Mouse (Mus musculus) urinary bladder, adult 18-20 months (tissue): ENCODE data around the gene Grik4.

Experiments used
- DNase-seq, 2 experiments: peaks; one replicate each; pipeline ENCODE4 v3.0.0; 2022; ENCODE audit warnings: low spot score in 2 of 2, mixed read lengths in 2 of 2

Gene Grik4

DNA sequence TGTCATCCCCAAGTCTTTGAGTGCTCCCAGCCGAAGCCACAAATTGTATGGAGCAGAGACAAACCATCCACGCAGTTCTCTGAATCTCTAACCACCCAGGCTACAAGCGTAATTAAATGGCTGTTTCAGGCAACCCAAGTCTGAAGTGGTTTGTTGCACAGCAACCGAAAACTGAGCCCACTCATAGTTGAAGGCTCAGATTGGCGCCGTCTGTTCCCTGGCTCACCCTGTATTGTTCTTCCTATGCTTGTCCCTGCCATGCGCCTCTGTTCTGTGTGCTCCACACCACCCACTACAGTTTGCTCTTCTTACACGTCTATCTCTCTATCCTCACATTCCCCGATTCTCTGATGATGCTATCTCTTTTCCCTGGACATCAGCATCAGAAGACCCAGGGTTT is 452.5 kb downstream of the Grik4 start:
- no peak for DNase-seq

DNA sequence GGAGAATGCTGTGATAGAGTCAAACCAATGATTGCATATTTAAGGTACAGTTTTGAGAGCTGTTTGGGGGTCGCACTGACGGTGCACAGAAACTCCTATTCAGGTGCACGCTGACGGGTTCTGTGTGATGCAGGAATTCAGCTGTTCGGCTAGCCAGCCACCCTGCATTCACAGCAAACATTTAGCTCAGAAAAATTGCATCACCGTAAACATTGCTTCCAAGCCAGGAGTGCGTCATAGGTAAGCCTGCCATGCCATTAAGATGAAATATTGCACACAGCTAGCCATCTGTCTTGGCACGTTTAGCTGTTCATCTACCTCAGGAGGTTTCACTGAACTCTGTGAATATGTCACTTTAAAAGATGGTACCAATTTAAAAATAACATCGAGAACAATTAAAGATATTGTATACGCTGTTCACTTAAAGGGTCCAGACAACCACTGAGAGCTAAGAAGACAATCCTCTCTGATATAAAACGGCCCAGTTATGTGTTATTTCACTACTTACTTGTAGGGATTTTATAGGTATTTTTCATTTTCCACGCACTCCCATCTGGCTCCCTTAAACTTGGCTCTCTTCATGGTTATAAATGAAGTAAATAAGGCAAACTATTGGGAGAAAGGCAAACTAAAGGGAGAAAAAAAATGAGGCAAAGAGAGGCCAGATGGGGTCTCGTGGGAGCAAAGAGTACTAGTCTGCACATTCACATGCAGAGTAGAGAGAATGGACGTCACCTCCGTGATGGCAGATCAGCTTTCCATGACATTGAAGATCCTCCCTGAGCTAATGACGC is 453.5 kb downstream of the Grik4 start:
- peak in 1 of 2 experiments; percentile 6 for DNase-seq

DNA sequence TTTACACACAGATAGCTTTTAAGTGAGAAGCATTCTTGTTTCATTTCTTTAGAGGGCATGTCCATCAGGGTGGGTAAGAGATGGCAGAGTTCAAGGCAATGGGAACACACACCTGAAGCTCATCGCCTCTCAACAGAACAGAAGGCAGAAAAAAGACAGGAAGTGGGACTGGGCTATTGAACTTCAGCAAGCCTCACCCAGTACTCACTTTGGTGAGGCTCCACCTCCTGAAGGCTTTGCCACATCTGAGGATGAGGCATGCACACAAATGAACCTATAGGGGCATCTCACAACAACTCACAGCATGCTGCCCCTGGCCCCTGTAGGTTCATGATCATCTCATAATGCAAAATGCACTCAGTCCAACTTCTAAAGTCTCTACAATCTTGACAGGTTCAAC is 456.2 kb downstream of the Grik4 start:
- DNase-seq, result no peak

DNA sequence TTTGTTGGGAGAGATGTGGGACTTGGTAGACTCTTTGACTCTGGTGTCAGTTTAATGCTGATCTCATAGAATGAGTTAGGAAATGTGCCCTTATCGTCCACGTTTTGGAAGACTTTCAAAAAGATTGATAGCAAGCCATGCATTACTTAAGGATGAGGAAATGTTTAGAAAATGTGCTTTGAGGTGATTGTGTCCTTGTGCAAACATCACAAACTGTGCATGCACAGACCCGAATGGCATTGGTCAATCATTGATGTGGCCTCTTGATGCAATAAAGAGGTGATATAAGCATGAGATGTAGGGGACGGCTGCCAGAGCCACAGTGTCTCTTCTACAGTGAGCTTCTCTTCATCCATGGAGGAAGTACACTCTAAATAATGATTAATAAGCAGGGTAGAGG is 457.4 kb downstream of the Grik4 start:
- DNase-seq, result peak in 1 of 2 experiments; percentile 59

DNA sequence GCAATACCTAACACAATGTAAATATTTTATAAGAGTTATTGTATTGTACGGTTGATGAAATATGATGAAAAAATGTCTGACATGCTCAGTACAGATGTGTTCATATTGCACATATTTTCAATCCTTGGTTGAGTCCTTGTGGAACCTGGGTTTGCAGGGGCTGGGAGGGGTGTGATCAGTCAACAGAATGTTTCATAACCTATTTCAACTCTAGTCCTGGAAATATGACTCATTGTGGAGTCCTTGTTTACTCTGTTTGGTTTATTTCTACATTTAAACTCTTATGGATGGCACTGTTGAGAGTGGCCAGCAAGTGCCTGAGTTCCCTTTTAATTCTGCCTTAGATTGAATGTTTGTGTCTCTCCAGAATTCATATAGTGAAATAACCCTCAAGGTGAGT is 459.6 kb downstream of the Grik4 start:
- no peak for DNase-seq

DNA sequence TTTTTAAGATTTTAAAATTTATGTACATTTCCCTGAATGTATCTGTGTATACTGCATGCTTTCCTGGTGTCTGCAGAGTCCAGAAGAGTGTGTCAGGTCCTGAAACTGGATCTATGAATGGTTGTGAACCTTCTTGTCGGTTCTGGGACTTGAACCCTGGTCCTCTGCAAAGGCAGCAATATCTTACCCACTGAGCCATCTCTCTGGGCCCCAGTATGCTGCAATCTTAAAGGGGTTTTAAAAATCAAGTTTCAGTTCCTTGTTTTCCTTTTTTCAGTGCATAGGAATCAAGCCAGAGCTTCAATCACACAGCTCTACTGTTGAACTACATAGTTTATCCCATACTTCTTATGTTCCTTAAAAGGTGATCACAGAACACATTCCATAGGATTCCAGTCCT is 461.3 kb downstream of the Grik4 start:
- no peak for DNase-seq

DNA sequence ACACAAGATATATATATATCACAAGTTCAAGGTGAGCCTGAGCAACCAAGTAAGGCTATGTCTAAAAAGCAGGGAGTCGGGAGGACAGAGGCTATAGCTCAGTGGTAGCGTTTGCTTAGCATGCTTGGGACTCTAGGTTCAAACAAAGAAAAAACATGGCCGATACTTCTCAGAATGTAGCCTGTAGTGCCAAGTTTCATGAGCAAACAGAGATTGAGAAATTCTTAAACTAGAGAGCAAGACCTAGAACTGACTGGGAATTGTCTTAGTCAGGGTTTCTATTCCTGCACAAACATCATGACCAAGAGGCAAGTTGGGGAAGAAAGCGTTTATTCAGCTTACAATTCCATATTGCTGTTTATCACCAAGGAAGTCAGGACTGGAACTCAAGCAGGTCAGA is 468.1 kb downstream of the Grik4 start:
- no peak for DNase-seq

DNA sequence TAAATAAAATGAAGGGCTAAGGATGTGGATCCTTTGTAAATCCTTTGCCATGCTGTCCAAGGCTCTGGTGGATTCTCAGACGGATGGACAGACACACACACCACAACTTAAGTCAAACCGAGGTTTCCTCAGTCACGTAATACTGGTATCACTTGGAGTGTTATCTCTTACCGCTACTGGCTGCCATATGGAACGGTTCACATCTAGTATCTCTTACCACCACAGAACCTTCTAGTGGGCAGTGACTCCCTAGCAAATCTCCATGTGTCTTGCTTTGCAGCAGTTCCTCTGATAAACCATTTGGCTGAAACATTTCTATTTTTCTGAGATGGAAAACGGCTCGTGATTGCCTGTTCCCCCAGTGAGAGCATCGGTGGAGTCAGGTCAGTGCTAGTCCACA is 470.0 kb downstream of the Grik4 start:
- no peak for DNase-seq

DNA sequence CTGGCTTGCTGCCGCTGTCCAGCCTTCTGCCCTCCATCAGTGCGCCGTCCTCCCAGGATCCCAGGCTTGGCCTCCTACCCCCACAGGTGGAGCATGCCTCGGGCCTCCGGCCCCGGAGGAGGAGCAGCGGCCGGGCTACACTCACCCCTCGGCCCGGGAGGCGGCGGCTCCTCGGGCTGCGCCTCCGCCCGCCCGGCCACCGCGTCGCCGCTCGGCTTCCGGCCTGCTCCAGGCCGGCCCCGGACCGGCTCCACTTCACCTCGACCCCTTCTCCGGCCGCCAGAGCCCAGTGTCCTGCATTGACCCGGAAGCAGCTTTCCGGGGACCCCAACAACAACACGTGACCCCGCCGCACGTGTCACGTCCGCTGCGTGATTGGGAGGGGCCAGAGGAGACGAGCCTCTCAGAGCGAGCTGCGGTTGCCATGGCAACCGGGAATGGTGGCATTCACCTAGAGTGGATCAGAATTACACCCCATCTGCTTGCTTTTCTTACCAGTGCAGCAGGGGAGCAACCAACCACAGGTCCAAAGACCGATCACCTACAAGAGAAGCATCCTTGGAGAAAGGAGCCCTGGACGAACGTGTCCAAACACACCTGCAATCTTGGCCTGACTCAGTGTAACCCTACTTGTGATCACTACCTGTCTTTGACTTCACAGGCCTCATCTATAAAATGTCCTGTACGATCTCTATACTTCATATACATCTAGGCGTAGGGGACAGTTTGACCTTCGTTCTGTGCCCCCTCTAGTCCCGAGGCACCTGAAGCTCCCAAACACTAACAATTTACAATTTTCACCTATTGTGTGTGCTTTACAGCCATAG is 472.2 kb downstream of the Grik4 start:
- peak; percentile 72 to 77 for DNase-seq

DNA sequence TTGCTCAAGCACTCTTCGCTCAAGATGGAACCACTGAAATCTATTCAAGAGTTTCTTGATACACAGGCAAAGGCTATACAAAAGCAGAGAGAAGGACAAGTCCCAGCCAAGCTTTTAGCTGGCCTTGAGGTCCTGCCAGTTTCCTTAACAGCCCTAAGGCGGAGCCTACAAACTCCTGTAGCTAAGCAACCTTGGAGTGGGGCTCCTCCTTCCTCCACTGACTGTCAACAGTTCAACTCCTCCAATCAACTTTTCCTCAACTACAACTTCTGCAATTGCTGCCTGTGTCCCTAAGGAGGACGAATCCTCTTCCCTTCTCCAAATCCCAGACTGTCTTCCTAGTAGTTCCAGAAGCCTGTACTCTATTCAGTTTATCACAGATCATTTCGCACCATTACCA is 473.1 kb downstream of the Grik4 start:
- peak in 1 of 2 experiments; percentile 43 for DNase-seq

DNA sequence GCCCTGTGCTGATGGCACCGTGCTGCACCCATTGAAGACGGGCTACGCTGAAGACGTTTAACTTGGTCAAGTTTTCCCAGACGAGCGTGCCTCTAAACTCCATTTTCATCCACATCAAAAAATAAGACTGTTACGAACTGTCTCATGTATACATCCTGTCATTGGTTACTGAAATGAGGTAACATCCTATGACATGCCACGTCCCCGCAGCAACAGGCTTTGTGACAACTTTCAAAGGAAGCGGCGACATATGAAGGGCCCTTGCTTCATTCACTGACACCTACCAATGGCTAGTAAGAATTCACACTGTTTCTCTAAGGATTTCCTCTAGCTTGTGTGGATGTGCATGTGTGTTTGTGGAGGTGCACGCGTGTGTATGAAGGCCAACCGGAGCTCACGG is 475.0 kb downstream of the Grik4 start:
- no peak for DNase-seq

DNA sequence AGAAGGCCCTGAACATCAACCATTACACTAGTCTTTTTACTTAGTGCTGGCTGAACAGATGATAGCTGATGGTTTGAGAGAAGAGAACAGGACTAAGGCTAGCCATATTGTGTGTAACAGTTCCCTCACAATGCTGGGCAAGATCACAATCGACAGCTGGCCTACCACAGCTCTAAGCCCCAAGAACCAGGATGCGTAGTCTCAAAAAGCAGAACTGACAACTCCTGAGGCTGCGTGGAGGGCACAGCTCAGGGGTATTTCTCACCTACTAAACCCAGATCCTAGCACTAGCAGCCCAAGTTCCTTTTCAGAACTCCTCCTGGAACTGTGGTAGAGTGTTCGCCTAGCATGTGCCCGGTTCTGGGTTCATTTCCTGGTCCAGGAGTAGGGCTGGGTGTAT is 475.9 kb downstream of the Grik4 start:
- no peak for DNase-seq
